Mouse (Mus musculus) liver, adult 2 months (tissue): ENCODE measurements around the gene Tet3.

Source experiments
- CTCF ChIP-seq: fragments of 200-500 bp; IDR thresholded peaks from 2 replicates; pipeline ENCODE4 v1.5.1; 2011; ENCODE audit warnings: low read depth, low read length, control low read depth
- POLR2A ChIP-seq: fragments of 200-500 bp; IDR thresholded peaks from 2 replicates; pipeline ENCODE4 v1.6.1; 2011; ENCODE audit warnings: low read length, control low read depth; ENCODE audit not compliant: insufficient read depth; ENCODE audit errors: extremely low read depth

- no peak for TF ChIP-seq CTCF
- TF ChIP-seq POLR2A = no peak
Measured at GRCm38 (mm10) chr6:83437225-83437624, 21.7 kb downstream of the Tet3 start.
